Mouse (Mus musculus): ENCODE results near the gene Haspin.

Haspin gene

GRCm38 (mm10) chr11:73137591-73138501 is at the start of gene Haspin:
Haspin (minus strand) TSS chr11:73138294.
- DNase-seq: peak; percentile 88

GRCm38 (mm10) chr11:73187231-73187630 is 49.1 kb upstream of the Haspin start:
- DNase-seq: peak; percentile 70

- DNase-seq: no peak
These were observed 48.0 kb upstream of the Haspin start for GRCm38 (mm10) chr11:73185872-73186615.

GRCm38 (mm10) chr11:73177895-73178294 is 39.8 kb upstream of the Haspin start:
- peak; percentile 49 for DNase-seq

- DNase-seq: peak; percentile 83
These were observed 39.4 kb upstream of the Haspin start for GRCm38 (mm10) chr11:73177509-73177875.

- peak; percentile 97 for DNase-seq
These were observed 38.8 kb upstream of the Haspin start, which contains the start of the genes Emc6 and Tax1bp3 for GRCm38 (mm10) chr11:73176608-73177508. Emc6 (minus strand) TSS chr11:73177037. Tax1bp3 (plus strand) TSS chr11:73177083.

- DNase-seq: no peak
These were observed 38.1 kb upstream of the Haspin start for GRCm38 (mm10) chr11:73176186-73176585.

- peak; percentile 96 for DNase-seq
These were observed 37.5 kb upstream of the Haspin start for GRCm38 (mm10) chr11:73175612-73176011.

- peak; percentile 93 for DNase-seq
These were observed 34.1 kb upstream of the Haspin start for GRCm38 (mm10) chr11:73172186-73172585.

- peak; percentile 64 for DNase-seq
These were observed 31.1 kb upstream of the Haspin start for GRCm38 (mm10) chr11:73169231-73169630.

- DNase-seq: no peak
These were observed 30.5 kb upstream of the Haspin start for GRCm38 (mm10) chr11:73168576-73168975.

GRCm38 (mm10) chr11:73168071-73168470 is 30.0 kb upstream of the Haspin start:
- DNase-seq: peak; percentile 77

GRCm38 (mm10) chr11:73162284-73162683 is 24.2 kb upstream of the Haspin start:
- DNase-seq: peak; percentile 37

- no peak for DNase-seq
These were observed 23.5 kb upstream of the Haspin start for GRCm38 (mm10) chr11:73161616-73162015.

GRCm38 (mm10) chr11:73160811-73161200 is 22.7 kb upstream of the Haspin start:
- peak; percentile 74 for DNase-seq

GRCm38 (mm10) chr11:73159957-73160810 is 22.1 kb upstream of the Haspin start, which contains the start of gene P2rx5:
P2rx5 (plus strand) TSS chr11:73160421.
- DNase-seq: peak; percentile 58

GRCm38 (mm10) chr11:73155071-73155470 is 17.0 kb upstream of the Haspin start:
- no peak for DNase-seq

GRCm38 (mm10) chr11:73148209-73148608 is 10.1 kb upstream of the Haspin start:
- no peak for DNase-seq

- DNase-seq: no peak
These were observed 8.9 kb upstream of the Haspin start for GRCm38 (mm10) chr11:73146975-73147365.

GRCm38 (mm10) chr11:73146026-73146974 is 8.2 kb upstream of the Haspin start:
- DNase-seq: peak; percentile 63
